Mouse (Mus musculus) G1E (cell line): Measurements from ENCODE around the gene Hoxb9.

Experiments
- CTCF ChIP-seq: IDR thresholded peaks from 2 replicates; pipeline ENCODE4 v1.5.1; 2012; ENCODE audit warnings: low read depth, low read length, inconsistent platforms, mixed read lengths
- GATA1 ChIP-seq: IDR thresholded peaks from 2 replicates; pipeline ENCODE4 v1.6.1; 2012; ENCODE audit warnings: borderline replicate concordance, low read length, inconsistent platforms, mixed read lengths
- POLR2AphosphoS5 ChIP-seq: IDR thresholded peaks from 2 replicates; pipeline ENCODE4 v1.6.1; 2012; ENCODE audit warnings: low read depth, low read length, inconsistent platforms; ENCODE audit not compliant: insufficient replicate concordance
- TAL1 ChIP-seq: conservative IDR thresholded peaks from 2 replicates; pipeline ENCODE4 v1.6.1; 2012; ENCODE audit warnings: low read depth, low read length, inconsistent platforms, mixed read lengths

GRCm38 (mm10) chr11:96284774-96285734 is 13.8 kb downstream of the Hoxb9 start:
- TF ChIP-seq CTCF (no peak), GATA1 (no peak), POLR2AphosphoS5 (no peak), TAL1 (no peak)
